Mouse (Mus musculus) frontal cortex, postnatal 10 days (tissue): ENCODE data around the gene Dyrk3.

Experiments used
- DNase-seq, 2 experiments: peaks; one replicate each; pipeline ENCODE4 v3.0.0; 2022; ENCODE audit warnings: low spot score in 2 of 2, mixed read lengths in 1 of 2

Dyrk3 gene

DNA sequence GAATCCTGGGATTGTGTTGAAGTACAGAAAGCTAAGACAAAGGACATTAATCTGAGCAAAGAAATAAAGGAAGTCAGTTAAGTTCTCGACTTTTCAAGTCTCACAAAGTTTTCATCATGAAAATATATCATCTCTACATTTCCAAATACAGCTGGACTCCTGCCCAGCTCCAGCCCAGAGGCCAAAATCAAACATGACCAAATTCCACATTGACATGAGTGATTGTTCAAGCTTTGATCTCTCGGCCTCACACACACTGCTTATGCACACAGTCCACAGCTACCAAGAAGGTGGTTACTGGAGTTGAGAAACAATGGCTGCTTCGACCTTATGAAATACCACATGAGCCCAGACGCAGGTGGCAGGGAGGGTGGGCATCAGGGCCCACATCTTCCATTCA is 54.5 kb downstream of the Dyrk3 start:
- DNase-seq, result no peak

DNA sequence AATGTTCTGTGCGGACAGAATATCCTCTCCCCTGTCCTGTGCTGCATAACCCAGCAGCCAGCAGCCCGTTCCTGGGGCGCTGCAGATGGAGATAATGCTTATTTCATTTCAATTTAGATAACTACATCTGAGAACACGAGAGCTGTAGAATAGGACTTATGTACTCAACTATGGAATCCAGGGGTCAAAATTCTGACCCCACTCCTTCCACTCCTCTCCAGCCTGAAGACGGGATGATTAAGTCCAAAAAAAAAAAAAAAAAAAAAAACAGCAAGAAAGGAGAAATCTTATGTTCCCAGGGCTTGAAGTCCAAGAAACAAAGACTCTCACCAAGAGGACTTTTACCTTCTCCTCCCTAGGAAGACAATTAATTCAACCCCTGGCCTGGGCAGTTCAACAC is 55.0 kb downstream of the Dyrk3 start:
- no peak for DNase-seq

DNA sequence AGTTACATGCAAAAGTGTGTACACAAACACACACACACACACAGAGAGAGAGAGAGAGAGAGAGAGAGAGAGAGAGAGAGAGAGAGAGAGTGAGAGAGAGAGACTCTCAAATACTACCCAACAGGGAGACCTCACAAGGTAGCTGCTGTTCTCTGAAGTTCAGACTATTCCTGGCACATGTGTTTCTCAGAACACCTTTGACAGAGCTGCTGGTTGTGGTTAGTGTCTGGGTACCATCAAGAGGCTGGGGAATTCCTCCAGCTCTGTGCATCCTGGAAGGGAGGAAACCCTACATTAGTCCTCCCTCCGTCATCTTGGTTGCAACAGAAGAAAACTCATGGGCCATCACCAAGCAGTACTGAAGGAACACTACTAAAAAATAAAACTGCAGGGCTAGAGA is 57.5 kb downstream of the Dyrk3 start:
- no peak for DNase-seq

DNA sequence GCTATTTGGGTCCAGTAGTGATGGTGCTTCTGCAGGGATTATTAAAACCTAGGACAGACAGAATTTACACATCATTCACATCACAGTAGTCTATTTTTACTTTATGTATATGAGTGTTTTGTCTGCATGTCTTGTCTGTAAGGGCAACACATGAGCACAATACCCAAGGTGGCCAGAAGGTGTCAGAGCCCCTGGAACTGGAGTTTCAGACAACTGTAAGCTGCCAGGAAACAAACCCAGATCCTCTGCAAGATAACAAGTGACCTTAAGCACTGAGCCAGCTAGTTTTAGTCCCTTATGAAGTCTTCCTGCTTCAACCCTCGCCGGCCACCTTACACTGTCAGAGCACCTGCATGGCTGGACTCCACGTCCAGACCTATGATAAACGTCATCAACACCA is 58.4 kb downstream of the Dyrk3 start:
- DNase-seq, result no peak

DNA sequence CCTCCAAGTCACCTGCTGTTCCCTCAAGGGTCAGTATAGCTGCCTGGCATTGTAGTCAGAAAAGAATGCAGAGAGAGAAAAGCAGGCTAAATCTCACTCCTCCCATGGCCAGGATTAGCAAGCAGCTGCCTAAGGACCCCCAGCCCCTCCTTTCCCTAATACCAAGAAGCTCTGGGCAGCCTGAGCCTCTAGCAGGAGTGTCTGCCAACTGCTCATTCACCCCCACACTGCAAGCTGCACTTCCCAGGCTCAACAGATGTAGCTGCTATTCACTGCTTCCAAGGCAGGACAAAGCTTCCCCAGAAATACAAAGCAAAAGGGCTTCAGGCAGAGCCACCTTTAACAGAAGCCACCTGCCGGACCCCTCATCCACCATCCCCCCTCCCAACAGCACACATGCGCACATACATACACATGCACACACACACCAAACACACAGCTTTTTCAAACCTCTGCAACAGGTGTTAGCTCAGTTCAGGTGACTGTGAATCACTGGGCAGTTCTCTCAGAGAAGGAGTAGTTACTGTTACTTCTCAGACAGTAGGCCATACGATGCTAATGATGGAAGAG is 59.3 kb downstream of the Dyrk3 start:
- DNase-seq, result peak; percentile 53 to 67
